In the genomic region with DNA sequence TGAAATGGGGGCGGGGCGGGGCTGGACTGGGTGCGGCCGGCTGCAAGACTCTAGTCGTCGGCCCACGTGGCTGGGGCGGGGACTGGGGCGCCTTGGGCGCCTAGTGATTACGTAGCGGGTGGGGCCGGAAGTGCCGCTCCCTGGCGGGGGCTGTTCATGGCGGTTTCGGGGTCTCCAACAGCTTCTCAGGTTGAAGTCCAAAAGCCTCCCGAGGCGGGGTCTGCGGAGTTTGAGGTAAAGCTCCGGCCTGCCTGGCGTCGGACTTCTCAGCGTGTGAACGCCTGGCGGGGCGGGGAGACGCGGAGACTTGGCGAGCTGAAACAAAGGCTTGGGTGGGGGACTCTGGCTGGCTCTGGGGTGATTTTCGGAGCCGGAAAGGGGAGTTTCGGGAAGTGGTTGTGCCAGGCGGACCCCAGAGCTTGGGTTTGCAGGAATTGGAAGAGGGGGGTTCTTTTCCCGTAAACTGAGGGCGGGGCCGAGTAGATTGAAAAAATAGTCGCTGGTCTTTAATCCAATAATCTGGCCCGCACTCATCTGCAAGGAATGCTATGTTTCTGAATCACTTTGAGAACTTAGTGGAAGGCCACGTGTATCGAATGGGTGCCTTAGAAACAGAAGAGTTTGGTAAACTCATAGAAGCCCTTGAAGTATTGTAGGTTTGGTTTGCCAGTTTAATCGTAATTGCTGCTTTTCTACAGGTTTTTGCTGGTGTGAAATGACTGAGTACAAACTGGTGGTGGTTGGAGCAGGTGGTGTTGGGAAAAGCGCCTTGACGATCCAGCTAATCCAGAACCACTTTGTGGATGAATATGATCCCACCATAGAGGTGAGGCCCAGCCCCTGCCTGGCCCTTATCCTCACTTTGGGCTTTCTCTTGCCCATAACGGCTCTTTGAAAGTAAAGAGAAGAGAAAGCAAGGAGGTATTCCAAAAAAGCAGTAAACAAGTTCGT, we compare ENCODE assay signal across 8 mouse cellular contexts. TPM values are rescaled to one million over a fixed set of nuclear protein-coding genes. Genes with fewer than 3 reads are reported as not detected.
DNase-seq lines count a peak whose midpoint lies in the region; ATAC-seq lines count a peak whose summit lies in the region.

A gene (plus strand): TSS at position 79 of the 951 bp plus-strand sequence.

- H3K4me1 ChIP-seq in megakaryocyte, embryonic 14.5 days, result peaks cover 13% of the 10 kb centered on the region

- peak; percentile 98 for ATAC-seq in common myeloid progenitor, adult 5-6 weeks (replicated peaks; ENCODE audit: low read depth, poor library complexity, severe bottlenecking)

- peaks cover 72% of the 10 kb centered on the region for H3K36me3 ChIP-seq in megakaryocyte, embryonic 14.5 days (replicated peaks; ENCODE audit: low read length)

- H3K27me3 ChIP-seq in megakaryocyte, embryonic 14.5 days (replicated peaks), result no peaks in the 10 kb centered on the region

- H3K4me3 ChIP-seq in megakaryocyte, embryonic 14.5 days (replicated peaks), result peak within 1 kb of the TSS; percentile 94

- no peaks in the 10 kb centered on the region for H3K9me3 ChIP-seq in megakaryocyte, embryonic 14.5 days

- peak; percentile 98 for DNase-seq in ZHBTc4 (ENCODE audit: low read depth, low spot score)
- peak; percentile 87 to 88 for DNase-seq in gastrocnemius, adult 8-10 months (ENCODE audit: low spot score in 2 of 2)
- peak; percentile 76 for DNase-seq in hindlimb bud, embryonic 11.5 days (ENCODE audit: extremely low spot score, low read depth, low spot score)
- peak; percentile 82 to 88 for DNase-seq in left cerebral cortex, adult 8-10 months (ENCODE audit: low spot score in 2 of 2)
- DNase-seq in right cerebral cortex, postnatal 10 days (ENCODE audit: low spot score in 2 of 2), result peak; percentile 95 to 96
- peak; percentile 96 for DNase-seq in urinary bladder, postnatal 25 days (ENCODE audit: low spot score)

RNA-seq across cellular contexts. Expression of the gene that starts here (rescaled TPM):
- total RNA-seq in common myeloid progenitor, adult 5-6 weeks (2017), result 104 and 110 TPM in 2 replicates
- 10 to 100 TPM; 46.3 to 56.6 (median 51.7) TPM for total RNA-seq in gastrocnemius, adult 8-10 months (2022)
- 10 to 100 TPM; 63.7 to 69.1 (median 67.2) TPM for total RNA-seq in left cerebral cortex, adult 8-10 months (2022)
- polyA plus RNA-seq in megakaryocyte, embryonic 14.5 days (2012; ENCODE audit: insufficient read depth, low replicate concordance), result 1.3 and 2.9 TPM in 2 replicates

Comparison
In these comparisons a context has a peak if more than half of its experiments do, and no peak if none do; other contexts are left out.
1. Peak in every context shown above with its lines: DNase-seq, ATAC-seq and H3K4me3 ChIP-seq.